Mouse (Mus musculus): ENCODE measurements at regions not wholly inside any gene's neighbourhood (a gene's known extent, or its start where the extent isn't known, plus 50 kb on each side); places are given as distances from the start of the nearest gene placed in this dataset.

DNA sequence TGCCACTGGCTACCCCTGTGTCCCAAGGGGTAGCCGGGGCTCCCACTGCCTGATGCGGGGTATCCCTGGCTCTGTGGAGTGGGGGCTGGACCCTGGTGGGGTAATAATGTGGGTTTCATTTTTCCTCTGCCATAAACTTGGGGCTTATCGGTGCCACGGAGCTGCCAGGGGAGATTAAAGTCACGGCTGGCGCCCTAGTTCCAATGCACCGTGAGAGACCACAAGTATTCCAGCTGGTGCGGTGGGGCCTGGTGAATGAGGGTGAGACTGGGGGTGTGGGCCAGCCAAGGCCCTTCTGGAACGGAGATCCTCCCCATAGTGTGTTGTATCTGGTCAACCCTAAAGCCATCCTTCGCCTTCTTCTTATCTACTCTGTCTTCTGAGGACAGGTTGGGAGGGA is 153.3 kb downstream of the Pja1 start:
- H3K9me3 ChIP-seq (ENCODE audit: low read length), result no peaks in the 10 kb centered on the region
- peak overlapping the region; percentile 14; the same call in 1 of the 2 replicates for H3K27ac ChIP-seq (ENCODE audit: low read length)
- H3K36me3 ChIP-seq (ENCODE audit: insufficient read depth, low read length), result no peaks in the 10 kb centered on the region
- H3K4me2 ChIP-seq (replicated peaks; ENCODE audit: low read depth, low read length), result no peak overlapping the region
- peaks cover 3% of the 10 kb centered on the region; the same call in 1 of the 2 replicates for H3K27me3 ChIP-seq (replicated peaks; ENCODE audit: insufficient read depth, low read length)
- H3K4me1 ChIP-seq (ENCODE audit: insufficient read depth, low read depth, low read length), result no peaks in the 10 kb centered on the region
- DNase-seq (ENCODE audit: low spot score) (no peak), ATAC-seq (no peak)
- H3K4me3 ChIP-seq (ENCODE audit: low read depth, low read length), result no peak overlapping the region
- no peak overlapping the region for H3K9ac ChIP-seq (replicated peaks; ENCODE audit: low read depth)
- WGBS, result 67% methylated on average over 9 of the region's 10 CpGs
- TF ChIP-seq CTCF (IDR thresholded peaks at IDR 0.05) (no peak), EP300 (IDR thresholded peaks at IDR 0.05) (no peak)

- Histone ChIP-seq H3K4me1 (ENCODE audit: insufficient read depth, low read depth, low read length) (no peaks in the 10 kb centered on the region), H3K27me3 (replicated peaks; ENCODE audit: insufficient read depth, low read length) (peaks cover 3% of the 10 kb centered on the region; the same call in 1 of the 2 replicates), H3K9me3 (ENCODE audit: low read length) (no peaks in the 10 kb centered on the region), H3K27ac (ENCODE audit: low read length) (no peak overlapping the region), H3K4me2 (replicated peaks; ENCODE audit: low read depth, low read length) (no peak overlapping the region), H3K36me3 (ENCODE audit: insufficient read depth, low read length) (no peaks in the 10 kb centered on the region), H3K9ac (replicated peaks; ENCODE audit: low read depth) (no peak overlapping the region), H3K4me3 (ENCODE audit: low read depth, low read length) (no peak overlapping the region)
- ATAC-seq (peak; percentile 55), DNase-seq (ENCODE audit: low spot score) (peak; percentile 34)
- no peak for TF ChIP-seq CTCF (IDR thresholded peaks at IDR 0.05)
- TF ChIP-seq EP300 (IDR thresholded peaks at IDR 0.05), result no peak
- 33% methylated on average over 2 of the region's 4 CpGs for WGBS
Observed at GRCm38 (mm10) chrX:99316410-99317056, 154.5 kb downstream of the Pja1 start.

DNA sequence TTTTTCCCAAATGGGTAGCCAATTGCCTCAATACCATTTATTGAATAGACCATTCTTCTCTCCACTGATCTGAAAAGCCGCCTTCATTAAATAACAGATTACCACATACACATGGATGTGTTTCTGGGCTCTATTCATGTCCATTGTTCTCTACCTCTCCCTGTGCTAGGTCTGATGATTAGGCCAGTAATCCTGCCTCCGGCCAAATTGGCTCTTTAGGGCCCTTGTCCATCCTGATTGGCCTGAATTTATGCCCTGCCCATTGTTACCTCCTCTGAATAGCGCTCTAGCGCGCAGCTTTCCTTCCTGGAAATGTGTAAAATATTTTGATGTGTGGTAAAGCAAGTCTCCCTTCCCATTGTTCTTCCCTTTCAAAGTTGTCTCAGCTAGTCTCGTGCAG is 163.2 kb downstream of the Efnb1 start:
- no peak for TF ChIP-seq CTCF (IDR thresholded peaks at IDR 0.05)
- no peak for TF ChIP-seq EP300 (IDR thresholded peaks at IDR 0.05)
- WGBS, result 53% methylated on average over 6 of the region's 6 CpGs
- no peak overlapping the region for H3K27ac ChIP-seq (ENCODE audit: low read length)
- ATAC-seq, result no peak
- H3K27me3 ChIP-seq (replicated peaks; ENCODE audit: insufficient read depth, low read length), result 0 out of 2 replicates have a peak, but pooled peaks cover 3% of the 10 kb centered on the region
- H3K9ac ChIP-seq (replicated peaks; ENCODE audit: low read depth), result no peak overlapping the region
- no peaks in the 10 kb centered on the region for H3K36me3 ChIP-seq (ENCODE audit: insufficient read depth, low read length)
- no peaks in the 10 kb centered on the region for H3K9me3 ChIP-seq (ENCODE audit: low read length)
- no peaks in the 10 kb centered on the region for H3K4me1 ChIP-seq (ENCODE audit: insufficient read depth, low read depth, low read length)
- DNase-seq (ENCODE audit: low spot score), result no peak
- H3K4me2 ChIP-seq (replicated peaks; ENCODE audit: low read depth, low read length), result no peak overlapping the region
- no peak overlapping the region for H3K4me3 ChIP-seq (ENCODE audit: low read depth, low read length)

DNA sequence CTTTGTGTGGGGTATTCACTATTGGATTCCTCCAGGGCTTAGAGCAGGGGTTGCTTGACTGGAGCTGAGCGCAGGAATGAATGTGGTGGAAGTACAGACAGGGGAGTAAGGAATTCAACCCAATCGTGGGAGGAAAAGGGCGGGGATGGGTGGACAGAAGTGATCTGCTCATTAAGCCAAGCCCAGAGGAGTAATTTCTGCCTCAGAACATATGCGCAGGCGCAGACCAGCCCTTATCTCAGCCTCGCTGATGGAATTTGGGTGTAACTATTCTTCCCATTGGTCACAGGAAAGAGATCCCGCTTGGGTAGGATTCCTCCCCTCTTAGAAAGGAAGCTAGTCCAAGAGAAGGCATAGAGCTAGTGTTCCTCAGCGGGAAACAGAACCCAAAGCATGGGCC is 158.8 kb downstream of the Efnb1 start:
- Histone ChIP-seq H3K9me3 (ENCODE audit: low read length) (no peaks in the 10 kb centered on the region), H3K9ac (replicated peaks; ENCODE audit: low read depth) (no peak overlapping the region), H3K4me2 (replicated peaks; ENCODE audit: low read depth, low read length) (no peak overlapping the region), H3K27me3 (replicated peaks; ENCODE audit: insufficient read depth, low read length) (0 out of 2 replicates have a peak, but pooled peaks cover 3% of the 10 kb centered on the region), H3K4me3 (ENCODE audit: low read depth, low read length) (no peak overlapping the region), H3K27ac (ENCODE audit: low read length) (peak overlapping the region; percentile 43; the same call in 1 of the 2 replicates), H3K4me1 (ENCODE audit: insufficient read depth, low read depth, low read length) (no peaks in the 10 kb centered on the region), H3K36me3 (ENCODE audit: insufficient read depth, low read length) (no peaks in the 10 kb centered on the region)
- no peak for TF ChIP-seq EP300 (IDR thresholded peaks at IDR 0.05)
- TF ChIP-seq CTCF (IDR thresholded peaks at IDR 0.05), result no peak
- 64% methylated on average over 8 of the region's 8 CpGs for WGBS
- ATAC-seq (peak; percentile 12; the same call in 1 of the 2 replicates), DNase-seq (ENCODE audit: low spot score) (peak; percentile 45)

DNA sequence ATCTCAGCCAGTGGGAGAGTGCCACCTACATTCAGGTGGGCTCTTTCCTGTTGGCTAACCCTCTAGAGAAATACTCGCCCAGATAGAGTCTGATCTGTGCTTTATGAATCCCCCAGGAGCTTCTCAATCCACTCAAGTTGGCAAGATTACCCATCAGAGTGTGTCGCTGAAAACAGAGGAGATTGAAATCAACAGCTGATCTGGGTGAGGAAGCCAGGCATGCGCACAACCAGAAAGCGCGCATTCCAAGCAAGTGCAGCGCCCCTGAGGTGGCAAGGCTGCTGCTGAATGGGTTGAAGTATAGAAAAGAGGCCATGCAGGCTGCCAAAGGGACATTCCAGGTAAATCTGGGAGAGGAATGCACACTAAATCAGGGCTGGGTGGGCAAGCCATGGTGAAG is 158.0 kb downstream of the Efnb1 start:
- Histone ChIP-seq H3K4me1 (ENCODE audit: insufficient read depth, low read depth, low read length) (no peaks in the 10 kb centered on the region), H3K9me3 (ENCODE audit: low read length) (no peaks in the 10 kb centered on the region), H3K27ac (ENCODE audit: low read length) (peak overlapping the region; percentile 62; the same call in 1 of the 2 replicates), H3K4me2 (replicated peaks; ENCODE audit: low read depth, low read length) (no peak overlapping the region), H3K36me3 (ENCODE audit: insufficient read depth, low read length) (no peaks in the 10 kb centered on the region), H3K27me3 (replicated peaks; ENCODE audit: insufficient read depth, low read length) (0 out of 2 replicates have a peak, but pooled peaks cover 3% of the 10 kb centered on the region), H3K4me3 (ENCODE audit: low read depth, low read length) (no peak overlapping the region), H3K9ac (replicated peaks; ENCODE audit: low read depth) (no peak overlapping the region)
- TF ChIP-seq EP300 (IDR thresholded peaks at IDR 0.05) (no peak), CTCF (IDR thresholded peaks at IDR 0.05) (no peak)
- ATAC-seq (no peak), DNase-seq (ENCODE audit: low spot score) (no peak)
- 69% methylated on average over 6 of the region's 6 CpGs for WGBS

- H3K9me3 ChIP-seq (ENCODE audit: low read length), result no peaks in the 10 kb centered on the region
- H3K9ac ChIP-seq (replicated peaks; ENCODE audit: low read depth), result no peak overlapping the region
- DNase-seq (ENCODE audit: low spot score) (peak; percentile 91), ATAC-seq (peak; percentile 85)
- no peaks in the 10 kb centered on the region for H3K36me3 ChIP-seq (ENCODE audit: insufficient read depth, low read length)
- TF ChIP-seq EP300 (IDR thresholded peaks at IDR 0.05) (peak; percentile 92), CTCF (IDR thresholded peaks at IDR 0.05) (no peak)
- no peaks in the 10 kb centered on the region for H3K4me1 ChIP-seq (ENCODE audit: insufficient read depth, low read depth, low read length)
- H3K27me3 ChIP-seq (replicated peaks; ENCODE audit: insufficient read depth, low read length), result 0 out of 2 replicates have a peak, but pooled peaks cover 3% of the 10 kb centered on the region
- H3K4me3 ChIP-seq (ENCODE audit: low read depth, low read length), result no peak overlapping the region
- peak overlapping the region; percentile 82 for H3K27ac ChIP-seq (ENCODE audit: low read length)
- WGBS, result 27% methylated on average over 11 of the region's 11 CpGs
- no peak overlapping the region for H3K4me2 ChIP-seq (replicated peaks; ENCODE audit: low read depth, low read length)
Observed at GRCm38 (mm10) chrX:99292758-99293157, 156.8 kb downstream of the Efnb1 start.
